Mouse (Mus musculus) urinary bladder, postnatal 4 days (tissue): ENCODE measurements around the gene Rhbdl1.
"Not testable (repeated sequence)": the region's sequence is repeated elsewhere in the genome, so short reads cannot be mapped to it uniquely, and the experiment has no call there.

Experiments used
- DNase-seq, 2 experiments: peaks; one replicate each; pipeline ENCODE4 v3.0.0; 2021 to 2022; ENCODE audit warnings: low spot score in 2 of 2

Gene Rhbdl1

GRCm38 (mm10) chr17:25827011-25827410 lies 10.1 kb downstream of the Rhbdl1 start:
- DNase-seq: no peak

- DNase-seq: no peak
Measured at GRCm38 (mm10) chr17:25825984-25826570, 11.0 kb downstream of the Rhbdl1 start.

GRCm38 (mm10) chr17:25825311-25825710 lies 11.8 kb downstream of the Rhbdl1 start:
- no peak for DNase-seq

- no peak for DNase-seq
Measured at GRCm38 (mm10) chr17:25824362-25825142, 12.5 kb downstream of the Rhbdl1 start.

GRCm38 (mm10) chr17:25823452-25823851 lies 13.6 kb downstream of the Rhbdl1 start, which contains the start of gene Wdr24:
Gene Wdr24 (plus strand): TSS chr17:25823627.
- DNase-seq: no peak

GRCm38 (mm10) chr17:25818851-25819780 lies 18.0 kb downstream of the Rhbdl1 start:
- DNase-seq: no peak

- DNase-seq: no peak
Measured at GRCm38 (mm10) chr17:25817662-25818061, 19.4 kb downstream of the Rhbdl1 start.

- DNase-seq: peak; percentile 81 to 93
Measured at GRCm38 (mm10) chr17:25813471-25813870, 23.6 kb downstream of the Rhbdl1 start.

- no peak for DNase-seq
Measured at GRCm38 (mm10) chr17:25810890-25811289, 26.2 kb downstream of the Rhbdl1 start.

GRCm38 (mm10) chr17:25809606-25810340 lies 27.3 kb downstream of the Rhbdl1 start:
- DNase-seq: no peak

GRCm38 (mm10) chr17:25808789-25809605 lies 28.1 kb downstream of the Rhbdl1 start, which contains the start of gene Fbxl16:
Gene Fbxl16 (plus strand): TSS chr17:25809085.
- no peak for DNase-seq

GRCm38 (mm10) chr17:25808028-25808427 lies 29.1 kb downstream of the Rhbdl1 start:
- DNase-seq: no peak

GRCm38 (mm10) chr17:25807452-25807851 lies 29.6 kb downstream of the Rhbdl1 start:
- not testable (repeated sequence) for DNase-seq

GRCm38 (mm10) chr17:25806507-25806906 lies 30.6 kb downstream of the Rhbdl1 start:
- no peak for DNase-seq

GRCm38 (mm10) chr17:25802825-25803517 lies 34.1 kb downstream of the Rhbdl1 start:
- no peak for DNase-seq

- DNase-seq: no peak
Measured at GRCm38 (mm10) chr17:25801029-25801428, 36.1 kb downstream of the Rhbdl1 start.

- peak; percentile 82 to 91 for DNase-seq
Measured at GRCm38 (mm10) chr17:25796951-25797369, 40.1 kb downstream of the Rhbdl1 start, which contains the start of gene Metrn. Gene Metrn (minus strand): TSS chr17:25797136.

- no peak for DNase-seq
Measured at GRCm38 (mm10) chr17:25796211-25796771, 40.8 kb downstream of the Rhbdl1 start.

GRCm38 (mm10) chr17:25795609-25796092 lies 41.4 kb downstream of the Rhbdl1 start, which contains the start of gene AC134908.4:
Gene AC134908.4 (minus strand): TSS chr17:25795659.
- no peak for DNase-seq
